Mouse (Mus musculus) spleen, adult 2 months (tissue): ENCODE measurements around the gene Ugt1a6a. TPM values are rescaled to one million over a fixed set of nuclear protein-coding genes. Genes with fewer than 3 reads are reported as not detected.
"Not testable (repeated sequence)": the region's sequence is repeated elsewhere in the genome, so short reads cannot be mapped to it uniquely, and the experiment has no call there.

Source experiments
- DNase-seq, 2 experiments: peaks; one replicate each; pipeline versions ENCODE4 v3.0.0 to v3.0.0-alpha.2; 2012 to 2021; ENCODE audit warnings: low spot score in 2 of 2, low read depth in 1 of 2
- H3K27ac ChIP-seq: fragments of 200-500 bp; 2 replicates; pipeline ENCODE4 v1.5.1; 2012; ENCODE audit warnings: low read length, inconsistent platforms; ENCODE audit not compliant: insufficient read depth
- H3K27me3 ChIP-seq: fragments of 200-500 bp; 2 replicates; pipeline ENCODE4 v1.6.1; 2012; ENCODE audit warnings: mild to moderate bottlenecking, moderate library complexity, low read length, inconsistent platforms; ENCODE audit not compliant: control insufficient read depth, insufficient read depth
- H3K36me3 ChIP-seq: fragments of 200-500 bp; 2 replicates; pipeline ENCODE4 v1.6.1; 2012; ENCODE audit warnings: mild to moderate bottlenecking, low read length, inconsistent platforms; ENCODE audit not compliant: control insufficient read depth, insufficient read depth
- H3K4me1 ChIP-seq: fragments of 200-500 bp; 2 replicates; pipeline ENCODE4 v1.6.1; 2011; ENCODE audit warnings: inconsistent platforms; ENCODE audit not compliant: control insufficient read depth, insufficient read depth, insufficient read length
- H3K4me3 ChIP-seq: fragments of 200-500 bp; 2 replicates; pipeline ENCODE4 v1.5.1; 2011; ENCODE audit warnings: mild to moderate bottlenecking, inconsistent platforms; ENCODE audit not compliant: insufficient read depth, insufficient read length; ENCODE audit errors: extremely low read depth
- CTCF ChIP-seq: fragments of 200-500 bp; IDR thresholded peaks from 2 replicates; pipeline ENCODE4 v1.5.1; 2011; ENCODE audit warnings: mild to moderate bottlenecking, inconsistent platforms; ENCODE audit not compliant: insufficient read depth, insufficient read length, insufficient replicate concordance; ENCODE audit errors: extremely low read depth
- POLR2A ChIP-seq: fragments of 200-500 bp; IDR thresholded peaks from 2 replicates; pipeline ENCODE4 v1.6.1; 2011; ENCODE audit warnings: low read depth, low read length, inconsistent platforms
- WGBS: fragments of 180-500 bp; shearing (Covaris S2); methylation state at CpG from one replicate; pipeline ENCODE4 v1.1.7; 2018; 5-methylcytosine and 5-hydroxymethylcytosine counted together
- polyA plus RNA-seq: library from polyadenylated mRNA; depleted of rRNA; stranded (reverse); fragments of >200 nt; gene quantifications from 2 replicates; pipeline ENCODE4 v1.2.3, GENCODE M21; 2012

Ugt1a6a gene
- polyA plus RNA-seq, 1 experiment: 0.44 TPM

- TF ChIP-seq POLR2A (no peak), CTCF (no peak)
- Histone ChIP-seq H3K36me3 (no peaks in the 10 kb centered on the region), H3K4me1 (no peaks in the 10 kb centered on the region), H3K4me3 (no peak overlapping the region), H3K27me3 (no peaks in the 10 kb centered on the region), H3K27ac (no peak overlapping the region)
- 50% methylated on average over 2 of the region's 2 CpGs for WGBS
- DNase-seq: no peak
Observed at GRCm38 (mm10) chr1:88158430-88158829, 23.8 kb downstream of the Ugt1a6a start.

- H3K27ac ChIP-seq: no peak within 1 kb of the TSS
- no peak for DNase-seq
- H3K27me3 ChIP-seq: no peaks in the 10 kb centered on the region
- TF ChIP-seq CTCF (no peak), POLR2A (no peak)
- H3K36me3 ChIP-seq: no peaks in the 10 kb centered on the region
- 94% methylated on average over 5 of the region's 5 CpGs for WGBS
- no peak within 1 kb of the TSS for H3K4me3 ChIP-seq
- H3K4me1 ChIP-seq: no peaks in the 10 kb centered on the region
Observed at GRCm38 (mm10) chr1:88165711-88166110, 31.1 kb downstream of the Ugt1a6a start, which contains the start of gene Ugt1a5. Gene Ugt1a5 (plus strand): TSS chr1:88166012.

GRCm38 (mm10) chr1:88172190-88172589 lies 37.6 kb downstream of the Ugt1a6a start:
- DNase-seq, H3K27me3 ChIP-seq, H3K4me1 ChIP-seq, H3K27ac ChIP-seq, H3K4me3 ChIP-seq, H3K36me3 ChIP-seq: not testable (repeated sequence)
- 80% methylated on average over 7 of the region's 7 CpGs for WGBS

- H3K27ac ChIP-seq: no peak overlapping the region
- no peak for DNase-seq
- TF ChIP-seq POLR2A (no peak), CTCF (no peak)
- H3K27me3 ChIP-seq: no peaks in the 10 kb centered on the region
- H3K4me1 ChIP-seq: no peaks in the 10 kb centered on the region
- no peaks in the 10 kb centered on the region for H3K36me3 ChIP-seq
- 95% methylated on average over 1 of the region's 1 CpGs for WGBS
- H3K4me3 ChIP-seq: no peak overlapping the region
Observed at GRCm38 (mm10) chr1:88179657-88180056, 45.0 kb downstream of the Ugt1a6a start.

- DNase-seq: no peak
- H3K4me1 ChIP-seq: no peaks in the 10 kb centered on the region
- H3K36me3 ChIP-seq: no peaks in the 10 kb centered on the region
- TF ChIP-seq POLR2A (no peak), CTCF (no peak)
- no peaks in the 10 kb centered on the region for H3K27me3 ChIP-seq
- no peak overlapping the region for H3K4me3 ChIP-seq
- no peak overlapping the region for H3K27ac ChIP-seq
- 96% methylated on average over 5 of the region's 5 CpGs for WGBS
Observed at GRCm38 (mm10) chr1:88186325-88186935, 51.8 kb downstream of the Ugt1a6a start.

GRCm38 (mm10) chr1:88192136-88192535 lies 57.5 kb downstream of the Ugt1a6a start:
- WGBS: 86% methylated on average over 3 of the region's 3 CpGs
- no peak for DNase-seq
- TF ChIP-seq CTCF (no peak), POLR2A (no peak)
- H3K4me1 ChIP-seq: no peaks in the 10 kb centered on the region
- H3K4me3 ChIP-seq: no peak overlapping the region
- no peak overlapping the region for H3K27ac ChIP-seq
- H3K27me3 ChIP-seq: no peaks in the 10 kb centered on the region
- no peaks in the 10 kb centered on the region for H3K36me3 ChIP-seq

- no peaks in the 10 kb centered on the region for H3K4me1 ChIP-seq
- DNase-seq: no peak
- H3K36me3 ChIP-seq: no peaks in the 10 kb centered on the region
- H3K27ac ChIP-seq: no peak overlapping the region
- H3K27me3 ChIP-seq: no peaks in the 10 kb centered on the region
- TF ChIP-seq CTCF: no peak
- no peak for TF ChIP-seq POLR2A
- no peak overlapping the region for H3K4me3 ChIP-seq
- WGBS: 89% methylated on average over 1 of the region's 1 CpGs
Observed at GRCm38 (mm10) chr1:88195687-88196086, 61.1 kb downstream of the Ugt1a6a start.

- Histone ChIP-seq H3K27ac (no peak overlapping the region), H3K36me3 (no peaks in the 10 kb centered on the region), H3K4me3 (no peak overlapping the region), H3K27me3 (no peaks in the 10 kb centered on the region), H3K4me1 (no peaks in the 10 kb centered on the region)
- TF ChIP-seq POLR2A (no peak), CTCF (no peak)
- no peak for DNase-seq
- WGBS: 81% methylated on average over 3 of the region's 3 CpGs
Observed at GRCm38 (mm10) chr1:88197443-88197842, 62.8 kb downstream of the Ugt1a6a start.
